Mouse (Mus musculus): Measurements from ENCODE around the gene Tmem52.

- TF ChIP-seq POLR2A (IDR thresholded peaks at IDR 0.05; ENCODE audit: control insufficient read depth in 1 of 2, insufficient read depth in 1 of 2, low read depth in 1 of 2, low read length in 2 of 2, poor library complexity in 1 of 2), result peak in 1 of 2 experiments; percentile 18; a peak in 2 of 4 replicates
- TF ChIP-seq KAT2A (conservative IDR thresholded peaks at IDR 0.05; ENCODE audit: low read depth, low read length), result no peak
- TF ChIP-seq EP300 (IDR thresholded peaks at IDR 0.05; ENCODE audit: low read depth in 1 of 2, low read length in 2 of 2), result no peak
- no peak for TF ChIP-seq TBP (IDR thresholded peaks at IDR 0.05; ENCODE audit: low read depth, low read length)
- TF ChIP-seq MAFK (IDR thresholded peaks at IDR 0.05; ENCODE audit: borderline replicate concordance, low read depth, low read length), result no peak
- no peak for TF ChIP-seq CTCF (IDR thresholded peaks at IDR 0.05 in 2 of 3, conservative IDR thresholded peaks at IDR 0.05 in 1 of 3; ENCODE audit: control insufficient read depth in 1 of 3, insufficient read depth in 1 of 3, low read depth in 2 of 3, low read length in 3 of 3, poor library complexity in 1 of 3, severe bottlenecking in 1 of 3)
- no peak for TF ChIP-seq CHD2 (IDR thresholded peaks at IDR 0.05; ENCODE audit: low read length)
- no peak for TF ChIP-seq HCFC1 (IDR thresholded peaks at IDR 0.05; ENCODE audit: low read depth, low read length)
- no peak for TF ChIP-seq SMC3 (IDR thresholded peaks at IDR 0.05; ENCODE audit: low read depth, low read length)
- TF ChIP-seq E2F4 (IDR thresholded peaks at IDR 0.05; ENCODE audit: borderline replicate concordance, low read depth, low read length), result no peak
- no peak for TF ChIP-seq RAD21 (IDR thresholded peaks at IDR 0.05; ENCODE audit: low read depth, low read length)
- TF ChIP-seq POLR2AphosphoS2 (IDR thresholded peaks at IDR 0.05; ENCODE audit: low read length), result no peak
- no peak for TF ChIP-seq BHLHE40 (IDR thresholded peaks at IDR 0.05; ENCODE audit: borderline replicate concordance, low read depth, low read length)
- no peak for TF ChIP-seq TAL1 (IDR thresholded peaks at IDR 0.05; ENCODE audit: low read length)
These were observed 22.7 kb downstream of the Tmem52 start for GRCm38 (mm10) chr4:155491529-155492130.

All from MEL (cell line).